Mouse (Mus musculus): ENCODE data around the gene Pdzph1.

GRCm38 (mm10) chr17:58884393-58884792, 106.8 kb downstream of the Pdzph1 start:
- TF ChIP-seq GATA1 (IDR thresholded peaks at IDR 0.05; ENCODE audit: borderline replicate concordance, low read length): no peak
- no peak for TF ChIP-seq FLI1 (IDR thresholded peaks at IDR 0.05; ENCODE audit: low read length)
